ENCODE assay signal across 9 mouse cellular contexts in genomic region chr2:151978494-151978893, GRCm38 (mm10). TPM values are rescaled to one million over a fixed set of nuclear protein-coding genes. Genes with fewer than 3 reads are reported as not detected.
DNase-seq lines count a peak whose midpoint lies in the region; ATAC-seq and TF ChIP-seq lines count a peak whose summit lies in the region.
"Had no signal": no experiment of that assay in that cellular context is flagged by ENCODE, and none has a peak within 500 bp of the region (broad histone marks: within the 10 kb centered on the region; RNA-seq: fewer than 3 reads in every experiment).

No protein-coding gene starts in this region.

- peak overlapping the region; percentile 81 for H3K9ac ChIP-seq in forebrain, embryonic 13.5 days
- H3K9ac ChIP-seq in midbrain, postnatal 0 days (replicated peaks; ENCODE audit: low read length, poor library complexity, severe bottlenecking) = no peak overlapping the region

- TF ChIP-seq POLR2A in kidney, adult 2 months (IDR thresholded peaks at IDR 0.05; ENCODE audit: low read depth, low read length) = no peak

- H3K4me3 ChIP-seq in kidney, adult 2 months (ENCODE audit: insufficient read depth, low read depth, low read length) = no peak overlapping the region
- H3K4me3 ChIP-seq in forebrain, embryonic 13.5 days = peak overlapping the region; percentile 61
- H3K4me3 ChIP-seq in midbrain, postnatal 0 days (ENCODE audit: low read depth, low read length) = no peak overlapping the region

- H3K4me2 ChIP-seq in forebrain, embryonic 13.5 days = peak overlapping the region; percentile 82
- peak overlapping the region; percentile 96; the same call in 1 of the 2 replicates for H3K4me2 ChIP-seq in midbrain, postnatal 0 days (ENCODE audit: low read depth, low read length, poor library complexity, severe bottlenecking)

- DNase-seq in kidney, adult 2 months = peak; percentile 68
- DNase-seq in kidney, adult 11 months = no peak
- DNase-seq in kidney, postnatal 14 days = peak; percentile 53
- DNase-seq in midbrain, postnatal 0 days (ENCODE audit: low spot score) = no peak
- DNase-seq in B cell, adult 2 months = no peak
- DNase-seq in left cerebral cortex, postnatal 25 days (ENCODE audit: low spot score in 2 of 2) = no peak
- DNase-seq in ovary, postnatal 10 days (ENCODE audit: low spot score) = no peak
- DNase-seq: cerebellum, adult 18-20 months had no signal

- WGBS in kidney, adult 2 months = 53% methylated on average over 6 of the region's 6 CpGs
- 72% methylated on average over 6 of the region's 6 CpGs for WGBS in forebrain, embryonic 13.5 days
- 66% methylated on average over 6 of the region's 6 CpGs for WGBS in midbrain, postnatal 0 days

- no peaks in the 10 kb centered on the region for H3K9me3 ChIP-seq in forebrain, embryonic 13.5 days (replicated peaks)
- H3K9me3 ChIP-seq in midbrain, postnatal 0 days (ENCODE audit: low read length) = no peaks in the 10 kb centered on the region

- H3K27me3 ChIP-seq in kidney, adult 2 months (replicated peaks; ENCODE audit: control insufficient read depth, insufficient read depth, low read length) = no peaks in the 10 kb centered on the region
- H3K27me3 ChIP-seq in forebrain, embryonic 13.5 days = 0 out of 2 replicates have a peak, but pooled peaks cover 6% of the 10 kb centered on the region
- no peaks in the 10 kb centered on the region for H3K27me3 ChIP-seq in midbrain, postnatal 0 days (ENCODE audit: insufficient read depth, low read length)

- no peak for ATAC-seq in forebrain, embryonic 13.5 days
- no peak for ATAC-seq in midbrain, postnatal 0 days (ENCODE audit: low FRiP score)

- no peak for TF ChIP-seq CTCF in kidney, adult 2 months (conservative IDR thresholded peaks at IDR 0.05; ENCODE audit: insufficient read depth, insufficient read length, low read depth, low read length)
- TF ChIP-seq CTCF in midbrain, postnatal 0 days (IDR thresholded peaks at IDR 0.05) = no peak

- H3K27ac ChIP-seq in kidney, adult 2 months (ENCODE audit: insufficient read depth, low read depth, low read length) = peak overlapping the region; percentile 5; the same call in 1 of the 2 replicates
- 0 out of 2 replicates have a peak overlapping the region, but pooled peaks have one; percentile 0 for H3K27ac ChIP-seq in forebrain, embryonic 13.5 days
- H3K27ac ChIP-seq in midbrain, postnatal 0 days (ENCODE audit: low read depth, low read length) = no peak overlapping the region

- no peaks in the 10 kb centered on the region for H3K36me3 ChIP-seq in kidney, adult 2 months (ENCODE audit: control insufficient read depth, insufficient read depth, low read length)
- peaks cover 13% of the 10 kb centered on the region; the same call in 1 of the 2 replicates for H3K36me3 ChIP-seq in forebrain, embryonic 13.5 days (ENCODE audit: poor library complexity, severe bottlenecking)
- H3K36me3 ChIP-seq in midbrain, postnatal 0 days (ENCODE audit: insufficient read depth, low read length) = no peaks in the 10 kb centered on the region

- intact Hi-C loops in left cerebral cortex, postnatal 25 days (cut with DNase I) = no loop called here

- H3K4me1 ChIP-seq in kidney, adult 2 months (ENCODE audit: control insufficient read depth, insufficient read depth, low read length) = peaks cover 29% of the 10 kb centered on the region
- peaks cover 58% of the 10 kb centered on the region for H3K4me1 ChIP-seq in forebrain, embryonic 13.5 days
- peaks cover 15% of the 10 kb centered on the region for H3K4me1 ChIP-seq in midbrain, postnatal 0 days (ENCODE audit: insufficient read depth, low read length)

RNA-seq across cellular contexts. Expression of gene Fam110a, which starts 1.5 kb away (rescaled TPM):
- polyA plus RNA-seq in kidney, adult 2 months (2012; rRNA removed) = 14.2 and 16.2 TPM in 2 replicates
- polyA plus RNA-seq in forebrain, embryonic 13.5 days (2015; fragmentation: Nextera tagmentation; extraction: Ambion mirVana) = 88.9 and 99.0 TPM in 2 replicates
- total RNA-seq in midbrain, postnatal 0 days (2014; rRNA removed) = 25.9 and 28.7 TPM in 2 replicates
- polyA plus RNA-seq in midbrain, postnatal 0 days (2015; fragmentation: Nextera tagmentation; extraction: Ambion mirVana) = 36.1 and 43.5 TPM in 2 replicates
- total RNA-seq in left cerebral cortex, postnatal 25 days (2021) = 1 to 10 TPM; 6.6 to 8.4 TPM

RNA-seq across cellular contexts. Expression of gene Slc52a3, which starts 17.8 kb away (rescaled TPM):
- polyA plus RNA-seq in kidney, adult 2 months (2012; rRNA removed) = 17.4 and 23.6 TPM in 2 replicates
- polyA plus RNA-seq in forebrain, embryonic 13.5 days (2015; fragmentation: Nextera tagmentation; extraction: Ambion mirVana) = 0.71 and 0.87 TPM in 2 replicates
- total RNA-seq in midbrain, postnatal 0 days (2014; rRNA removed) = 2.6 and 3.5 TPM in 2 replicates
- polyA plus RNA-seq in midbrain, postnatal 0 days (2015; fragmentation: Nextera tagmentation; extraction: Ambion mirVana) = 2.2 and 2.6 TPM in 2 replicates
- total RNA-seq in left cerebral cortex, postnatal 25 days (2021) = 1 to 10 TPM; 4.0 to 4.1 TPM

Comparison
In these comparisons a context has a peak if more than half of its experiments do, and no peak if none do; other contexts are left out.
1. DNase-seq: peak in kidney, adult 2 months (single experiment) and kidney, postnatal 14 days (single experiment); none in kidney, adult 11 months (single experiment), midbrain, postnatal 0 days (single experiment), B cell, adult 2 months (0 of 2), left cerebral cortex, postnatal 25 days (0 of 2) and ovary, postnatal 10 days (single experiment).